Mouse (Mus musculus) myocyte (in vitro differentiated cells): ENCODE results near the gene Lpcat3. TPM values are rescaled to one million over a fixed set of nuclear protein-coding genes. Genes with fewer than 3 reads are reported as not detected.
"Not testable (repeated sequence)": the region's sequence is repeated elsewhere in the genome, so short reads cannot be mapped to it uniquely, and the experiment has no call there.

Source experiments
- H3K27me3 ChIP-seq: one replicate; pipeline ENCODE4 v1.6.1; 2011; ENCODE audit not compliant: control insufficient read depth, insufficient read depth, insufficient read length
- H3K36me3 ChIP-seq: one replicate; pipeline ENCODE4 v1.6.1; 2011; ENCODE audit not compliant: control insufficient read depth, insufficient read depth
- H3K4me2 ChIP-seq: one replicate; pipeline ENCODE4 v1.6.1; 2011; ENCODE audit warnings: low read depth, control low read depth
- H3K4me3 ChIP-seq: one replicate; pipeline ENCODE4 v1.5.1; 2011; ENCODE audit warnings: mild to moderate bottlenecking, control low read depth, moderate library complexity
- H3K79me2 ChIP-seq: one replicate; pipeline ENCODE4 v1.6.1; 2011; ENCODE audit not compliant: control insufficient read depth, insufficient read depth
- H3ac ChIP-seq: one replicate; pipeline ENCODE4 v1.6.1; 2011; ENCODE audit not compliant: control insufficient read depth, insufficient read length
- CEBPB ChIP-seq: IDR thresholded peaks from 2 replicates; pipeline ENCODE4 v1.6.1; 2011; ENCODE audit warnings: mild to moderate bottlenecking, moderate library complexity; ENCODE audit not compliant: poor library complexity, insufficient read depth, severe bottlenecking
- E2F4 ChIP-seq: IDR thresholded peaks from one replicate; pipeline ENCODE4 v1.6.1; 2011; ENCODE audit warnings: mild to moderate bottlenecking, control low read depth, moderate library complexity; ENCODE audit not compliant: insufficient read depth
- MAX ChIP-seq: IDR thresholded peaks from one replicate; pipeline ENCODE4 v1.6.1; 2011; ENCODE audit warnings: low read depth, mild to moderate bottlenecking, control low read depth
- MYOD1 ChIP-seq, 3 experiments: IDR thresholded peaks; one replicate each; pipeline ENCODE4 v1.6.1; 2011; ENCODE audit warnings: control low read depth in 2 of 3, low read depth in 2 of 3, mild to moderate bottlenecking in 2 of 3, moderate library complexity in 1 of 3; ENCODE audit not compliant: insufficient read length in 2 of 3, control insufficient read depth in 1 of 3
- MYOG ChIP-seq, 3 experiments: IDR thresholded peaks; one replicate each; pipeline ENCODE4 v1.6.1; 2011; ENCODE audit warnings: control low read depth in 2 of 3, low read depth in 2 of 3, mild to moderate bottlenecking in 2 of 3; ENCODE audit not compliant: insufficient read length in 2 of 3, control insufficient read depth in 1 of 3, insufficient read depth in 1 of 3
- POLR2A ChIP-seq: IDR thresholded peaks from one replicate; pipeline ENCODE4 v1.6.1; 2011; ENCODE audit warnings: low read depth, mild to moderate bottlenecking, control low read depth, moderate library complexity; ENCODE audit not compliant: insufficient read length
- POLR2AphosphoS2 ChIP-seq: IDR thresholded peaks from one replicate; pipeline ENCODE4 v1.6.1; 2011; ENCODE audit warnings: low read depth, control low read depth; ENCODE audit not compliant: insufficient read length
- REST ChIP-seq: IDR thresholded peaks from one replicate; pipeline ENCODE4 v1.6.1; 2011; ENCODE audit warnings: mild to moderate bottlenecking, control low read depth, moderate library complexity; ENCODE audit not compliant: insufficient read depth, insufficient read length
- SRF ChIP-seq: IDR thresholded peaks from one replicate; pipeline ENCODE4 v1.6.1; 2011; ENCODE audit warnings: low read depth; ENCODE audit not compliant: control insufficient read depth, insufficient read length
- TCF12 ChIP-seq: IDR thresholded peaks from one replicate; pipeline ENCODE4 v1.6.1; 2011; ENCODE audit warnings: mild to moderate bottlenecking, control low read depth; ENCODE audit not compliant: poor library complexity, insufficient read depth, severe bottlenecking
- TCF3 ChIP-seq: IDR thresholded peaks from one replicate; pipeline ENCODE4 v1.6.1; 2011; ENCODE audit warnings: low read depth, control low read depth; ENCODE audit not compliant: insufficient read length
- USF1 ChIP-seq: IDR thresholded peaks from one replicate; pipeline ENCODE4 v1.6.1; 2011; ENCODE audit warnings: low read depth, mild to moderate bottlenecking, control low read depth, moderate library complexity
- polyA plus RNA-seq: library from polyadenylated mRNA; unstranded; fragments of >200 nt; fragmentation: generic; extraction: Trizol; gene quantifications from one replicate; pipeline ENCODE4 v1.2.1, GENCODE M21; 2012; ENCODE audit warnings: missing spikeins

Gene Lpcat3
- polyA plus RNA-seq, 1 experiment = 138 TPM

GRCm38 (mm10) chr6:124685606-124686386 lies 23.0 kb downstream of the Lpcat3 start:
- H3K4me3 ChIP-seq = no peak overlapping the region
- H3K4me2 ChIP-seq = no peak overlapping the region
- H3ac ChIP-seq = no peak overlapping the region
- H3K36me3 ChIP-seq = peaks cover 2% of the 10 kb centered on the region
- H3K27me3 ChIP-seq = no peaks in the 10 kb centered on the region
- no peak for TF ChIP-seq USF1
- no peak for TF ChIP-seq POLR2A
- no peak for TF ChIP-seq POLR2AphosphoS2
- TF ChIP-seq REST = no peak
- no peak for TF ChIP-seq E2F4
- no peak for TF ChIP-seq TCF3
- no peak for TF ChIP-seq SRF
- no peak for TF ChIP-seq MYOD1 (IDR thresholded peaks at IDR 0.05; ENCODE audit: control insufficient read depth in 1 of 3, insufficient read length in 2 of 3, low read depth in 2 of 3)
- TF ChIP-seq MYOG (IDR thresholded peaks at IDR 0.05; ENCODE audit: control insufficient read depth in 1 of 3, insufficient read depth in 1 of 3, insufficient read length in 2 of 3, low read depth in 2 of 3) = no peak
- TF ChIP-seq CEBPB = no peak
- no peak for TF ChIP-seq MAX
- TF ChIP-seq TCF12 = no peak
- H3K79me2 ChIP-seq = peaks cover 14% of the 10 kb centered on the region

- H3K4me3 ChIP-seq, H3K27me3 ChIP-seq: not testable (repeated sequence)
Observed at GRCm38 (mm10) chr6:124686644-124687043, 23.8 kb downstream of the Lpcat3 start.

GRCm38 (mm10) chr6:124688151-124688758 lies 25.4 kb downstream of the Lpcat3 start:
- Histone ChIP-seq H3K4me3 (no peak overlapping the region), H3K4me2 (no peak overlapping the region)

More at GRCm38 (mm10) chr6:124686644-124687043, 23.8 kb downstream of the Lpcat3 start:
- H3K4me2 ChIP-seq, H3ac ChIP-seq, H3K36me3 ChIP-seq: not testable (repeated sequence)
- H3K79me2 ChIP-seq = peaks cover 14% of the 10 kb centered on the region

GRCm38 (mm10) chr6:124689011-124689410 lies 26.2 kb downstream of the Lpcat3 start:
- no peak overlapping the region for H3K4me3 ChIP-seq
- no peak overlapping the region for H3K4me2 ChIP-seq
- peaks cover 2% of the 10 kb centered on the region for H3K36me3 ChIP-seq
- no peaks in the 10 kb centered on the region for H3K27me3 ChIP-seq
- H3ac ChIP-seq = no peak overlapping the region
- TF ChIP-seq POLR2A (no peak), TCF3 (no peak), E2F4 (no peak), MYOG (IDR thresholded peaks at IDR 0.05; ENCODE audit: control insufficient read depth in 1 of 3, insufficient read depth in 1 of 3, insufficient read length in 2 of 3, low read depth in 2 of 3) (no peak), SRF (no peak), MAX (no peak), TCF12 (no peak)
- peaks cover 14% of the 10 kb centered on the region for H3K79me2 ChIP-seq

More at GRCm38 (mm10) chr6:124688151-124688758, 25.4 kb downstream of the Lpcat3 start:
- no peaks in the 10 kb centered on the region for H3K27me3 ChIP-seq
- TF ChIP-seq TCF12 (no peak), MYOG (IDR thresholded peaks at IDR 0.05; ENCODE audit: control insufficient read depth in 1 of 3, insufficient read depth in 1 of 3, insufficient read length in 2 of 3, low read depth in 2 of 3) (peak in 2 of 3 experiments; percentile 46 to 90), MYOD1 (IDR thresholded peaks at IDR 0.05; ENCODE audit: control insufficient read depth in 1 of 3, insufficient read length in 2 of 3, low read depth in 2 of 3) (peak in 2 of 3 experiments; percentile 66 to 89), POLR2AphosphoS2 (no peak), E2F4 (no peak), TCF3 (peak; percentile 30)
- peaks cover 2% of the 10 kb centered on the region for H3K36me3 ChIP-seq
- peaks cover 14% of the 10 kb centered on the region for H3K79me2 ChIP-seq
- H3ac ChIP-seq = no peak overlapping the region

- Histone ChIP-seq H3ac (no peak overlapping the region), H3K27me3 (no peaks in the 10 kb centered on the region), H3K4me3 (no peak overlapping the region), H3K4me2 (no peak overlapping the region), H3K36me3 (peaks cover 2% of the 10 kb centered on the region), H3K79me2 (peaks cover 14% of the 10 kb centered on the region)
- TF ChIP-seq E2F4 (no peak), SRF (no peak), MYOD1 (IDR thresholded peaks at IDR 0.05; ENCODE audit: control insufficient read depth in 1 of 3, insufficient read length in 2 of 3, low read depth in 2 of 3) (no peak), CEBPB (no peak), TCF12 (no peak), USF1 (no peak)
Observed at GRCm38 (mm10) chr6:124690517-124690916, 27.7 kb downstream of the Lpcat3 start.
